Mouse (Mus musculus) kidney, postnatal 10 days (tissue): ENCODE measurements at regions not wholly inside any gene's neighbourhood (a gene's known extent, or its start where the extent isn't known, plus 50 kb on each side); places are given as distances from the start of the nearest gene placed in this dataset.
A peak's percentile ranks its signal among the peaks of the same experiment; 100 is the strongest.

ENCODE experiments used
- DNase-seq: peaks from one replicate; pipeline ENCODE4 v3.0.0; 2021; ENCODE audit warnings: mixed read lengths

DNA sequence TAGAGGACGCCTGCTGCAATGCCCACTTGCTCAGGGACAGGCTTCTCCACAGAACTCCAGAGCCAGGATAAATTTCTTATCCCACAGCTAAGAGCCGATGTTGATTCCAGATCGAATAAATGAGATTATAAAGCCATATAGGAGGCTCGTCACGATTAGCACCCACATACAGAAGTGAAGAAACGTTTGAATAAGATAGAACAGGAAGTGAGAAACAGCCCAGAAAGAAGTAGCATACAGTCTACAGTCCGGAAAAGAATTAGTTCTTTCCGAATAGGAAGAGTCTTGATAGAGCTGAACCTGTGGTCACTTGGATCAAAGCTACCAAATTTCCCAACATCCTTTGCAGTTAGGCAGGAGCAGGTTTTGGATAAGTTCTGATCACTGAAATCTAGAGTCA is 133.0 kb upstream of the Runx1 start:
- no peak for DNase-seq

GRCm38 (mm10) chr16:92958146-92958545 is 132.2 kb upstream of the Runx1 start:
- peak; percentile 56 for DNase-seq

DNA sequence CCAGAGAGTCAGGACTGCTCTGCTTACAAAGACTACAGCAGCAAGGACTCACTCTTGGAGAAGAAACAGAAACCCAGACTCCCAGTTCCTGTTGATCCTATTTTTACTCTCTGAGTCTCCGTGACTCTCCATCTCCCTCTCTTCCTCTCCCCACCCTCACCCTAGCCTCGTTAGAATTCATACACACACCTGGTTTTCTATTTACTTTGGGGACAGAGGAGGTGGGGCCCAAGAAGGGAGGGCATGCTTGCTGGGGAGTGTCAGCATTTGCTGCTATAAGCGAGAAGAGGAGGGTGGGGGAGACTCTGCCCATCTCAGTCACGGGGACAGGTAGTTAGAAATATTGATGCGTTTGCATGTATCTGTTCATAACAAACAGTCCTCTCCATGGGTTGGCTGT is 129.6 kb upstream of the Runx1 start:
- DNase-seq: peak; percentile 12

DNA sequence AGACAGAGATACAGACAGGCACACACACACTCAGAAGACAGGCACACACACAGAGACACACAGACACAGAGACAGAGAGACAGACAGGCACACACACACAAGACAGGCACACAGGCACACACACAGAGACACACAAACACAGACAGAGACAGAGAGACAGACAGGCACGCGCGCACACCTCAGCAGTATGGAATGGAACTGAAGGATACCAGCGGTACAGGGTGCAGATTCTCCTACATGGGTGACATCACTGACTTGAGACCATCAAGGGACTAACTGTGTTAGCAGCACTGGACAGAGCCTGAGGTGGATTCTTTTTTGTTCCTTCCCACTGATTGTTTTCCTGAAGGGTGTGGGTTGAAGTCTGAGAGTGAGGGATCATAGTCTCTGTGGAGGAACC is 129.1 kb upstream of the Runx1 start:
- DNase-seq: no peak

DNA sequence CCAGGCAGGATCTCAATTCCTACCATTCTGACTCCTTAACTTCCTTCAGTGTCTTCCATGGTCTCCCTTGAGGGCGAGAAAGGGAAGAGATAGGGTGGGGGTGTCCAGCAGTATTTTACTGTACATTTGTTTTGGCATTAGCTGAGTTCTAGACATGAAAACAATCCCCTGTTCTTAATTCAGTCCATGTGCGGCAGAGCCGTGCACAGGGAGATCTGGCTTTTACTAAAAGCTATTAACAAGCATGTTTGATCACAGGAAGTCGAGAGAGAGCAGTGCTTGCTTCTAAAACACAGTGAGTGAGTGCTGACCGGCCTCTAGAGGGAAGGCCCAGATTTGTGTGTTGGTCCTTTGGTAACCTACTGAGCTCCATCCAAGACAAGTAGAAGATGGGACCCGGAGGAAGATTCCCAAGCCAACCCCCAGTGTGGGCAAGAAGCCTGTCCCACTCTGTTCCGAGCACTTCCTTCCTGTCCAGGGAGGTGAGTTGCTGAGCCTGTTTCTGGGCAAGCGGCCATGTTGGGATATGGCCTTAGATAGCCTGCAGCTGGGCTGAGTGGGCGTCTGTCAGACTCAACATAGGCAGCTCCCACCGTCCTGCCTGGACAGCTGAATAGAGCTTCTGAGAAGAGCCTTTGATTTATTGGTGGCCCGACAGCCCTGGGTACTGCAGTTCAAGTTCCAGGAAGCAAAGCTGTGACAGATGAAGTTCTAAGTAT is 128.1 kb upstream of the Runx1 start:
- DNase-seq: peak; percentile 91

DNA sequence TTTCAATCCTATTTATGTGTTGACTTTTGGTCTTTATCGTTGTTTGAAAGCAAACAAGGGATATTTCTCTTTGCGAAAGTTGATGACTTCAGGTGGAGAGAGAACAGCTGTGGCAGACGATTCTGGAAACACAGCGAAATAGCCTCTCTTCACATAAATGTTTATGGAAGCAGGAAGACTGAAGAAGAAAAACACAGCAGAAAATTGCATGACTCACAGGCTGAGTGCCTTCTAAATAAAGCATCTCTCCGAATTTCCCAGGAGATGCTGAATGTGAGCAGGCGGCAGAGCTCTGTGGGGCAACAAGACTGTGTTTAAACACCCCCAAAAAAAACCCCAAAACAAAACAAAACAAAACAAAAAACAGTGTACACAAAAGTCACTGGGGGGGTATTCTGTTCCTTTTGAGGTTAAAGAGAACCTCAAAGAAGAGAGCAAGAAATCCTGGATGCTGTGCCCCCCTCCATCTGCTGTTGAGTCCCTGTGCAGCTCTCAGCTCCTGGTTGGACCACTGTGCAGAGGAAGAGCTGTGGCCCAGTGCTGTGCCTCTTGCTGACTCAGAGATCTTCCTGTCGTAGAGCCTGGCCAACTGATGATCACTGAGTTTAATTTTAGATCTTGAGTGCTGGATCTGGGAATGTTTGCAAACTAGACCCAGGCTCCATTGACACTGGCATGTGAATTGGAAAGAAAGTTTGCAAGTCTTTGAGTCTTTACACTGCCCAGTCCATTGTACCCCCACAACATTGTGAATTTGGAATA is 126.6 kb upstream of the Runx1 start:
- no peak for DNase-seq

- DNase-seq: no peak
Measured at GRCm38 (mm10) chr16:92951516-92951915, 125.6 kb upstream of the Runx1 start.

DNA sequence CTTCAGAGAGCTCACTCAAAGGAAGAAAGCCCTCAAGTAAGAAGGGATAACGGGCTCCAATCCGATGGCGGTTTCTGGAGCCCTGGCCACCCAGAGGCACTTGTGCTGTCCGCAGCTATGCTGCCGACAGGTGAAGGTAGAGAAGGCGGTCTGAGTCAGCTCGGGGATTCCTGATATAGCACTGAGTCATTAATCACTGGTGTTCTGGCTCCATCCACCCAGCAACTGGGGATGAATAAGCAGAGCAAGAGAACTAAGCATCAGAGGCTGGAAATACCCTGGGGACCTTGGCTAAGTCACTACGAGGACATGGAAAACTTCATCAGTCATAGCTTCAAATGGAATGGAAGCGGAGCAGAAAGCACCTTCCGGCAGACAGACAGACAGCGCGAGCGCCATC is 122.5 kb upstream of the Runx1 start:
- DNase-seq: no peak

DNA sequence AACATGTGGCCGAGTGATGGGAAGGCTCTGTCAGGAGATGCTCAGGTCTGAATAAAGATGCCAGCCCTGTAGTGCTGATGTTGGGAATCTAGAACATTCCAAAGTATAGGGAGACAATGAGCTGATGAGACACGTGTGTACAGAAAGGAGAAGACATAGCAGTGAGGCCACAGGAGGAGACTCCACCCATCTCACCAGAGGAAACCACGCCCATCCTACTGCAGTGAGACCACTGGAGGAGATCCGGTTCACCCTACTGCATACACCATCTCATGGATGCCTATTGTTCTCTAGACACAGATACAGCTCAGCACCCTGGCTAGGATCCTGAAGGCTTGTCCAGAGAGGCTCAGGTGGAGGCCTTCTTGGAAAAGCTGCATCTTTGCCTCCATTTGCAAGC is 120.6 kb upstream of the Runx1 start:
- no peak for DNase-seq

DNA sequence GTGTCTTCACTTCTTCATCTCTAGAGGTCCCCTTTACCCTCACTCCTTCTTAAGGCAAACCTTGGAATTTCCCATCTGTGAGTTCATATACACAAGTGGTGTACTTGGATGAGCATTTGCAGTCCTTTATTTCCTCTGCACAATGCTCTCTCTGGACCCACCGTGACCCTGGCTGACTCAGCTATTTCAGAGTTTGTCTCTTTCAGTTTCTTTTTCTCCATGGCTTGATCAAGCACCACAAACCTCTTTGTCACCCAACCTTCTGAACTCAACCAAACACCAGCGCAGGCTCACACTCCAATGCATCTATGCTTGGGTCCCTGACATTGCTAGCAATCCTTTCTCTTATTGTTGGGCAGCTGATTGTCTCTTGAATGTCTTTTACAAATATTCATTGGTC is 118.0 kb upstream of the Runx1 start:
- no peak for DNase-seq

GRCm38 (mm10) chr16:92939618-92940017 is 113.7 kb upstream of the Runx1 start:
- no peak for DNase-seq

- no peak for DNase-seq
Measured at GRCm38 (mm10) chr16:92935848-92936535, 110.0 kb upstream of the Runx1 start.

- no peak for DNase-seq
Measured at GRCm38 (mm10) chr16:92930103-92930502, 104.2 kb upstream of the Runx1 start.

- DNase-seq: no peak
Measured at GRCm38 (mm10) chr16:92928201-92928600, 102.3 kb upstream of the Runx1 start.

- DNase-seq: no peak
Measured at GRCm38 (mm10) chr16:92927662-92928061, 101.7 kb upstream of the Runx1 start.

- no peak for DNase-seq
Measured at GRCm38 (mm10) chr16:92926853-92927252, 100.9 kb upstream of the Runx1 start.

DNA sequence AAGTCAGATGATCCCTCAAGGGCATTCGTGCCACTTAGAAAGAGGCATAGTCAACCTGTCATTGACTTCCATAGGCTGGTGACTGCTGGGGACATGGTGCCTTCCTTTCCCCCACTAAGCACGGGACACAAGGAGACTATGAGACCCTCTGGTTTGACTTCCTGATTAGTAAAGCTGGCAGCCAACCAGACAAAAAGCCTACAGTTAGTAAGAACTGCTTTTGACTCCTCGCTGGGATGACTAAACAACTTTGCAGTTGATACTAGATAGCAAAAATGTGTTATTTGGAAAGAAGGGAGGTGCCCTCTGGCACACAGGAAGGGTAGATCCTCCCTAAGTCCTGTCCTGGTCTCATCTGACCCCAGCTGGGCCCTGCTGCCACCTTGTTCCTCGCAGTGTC is 95.0 kb upstream of the Runx1 start:
- DNase-seq: no peak

GRCm38 (mm10) chr16:92917356-92917755 is 91.4 kb upstream of the Runx1 start:
- DNase-seq: no peak

DNA sequence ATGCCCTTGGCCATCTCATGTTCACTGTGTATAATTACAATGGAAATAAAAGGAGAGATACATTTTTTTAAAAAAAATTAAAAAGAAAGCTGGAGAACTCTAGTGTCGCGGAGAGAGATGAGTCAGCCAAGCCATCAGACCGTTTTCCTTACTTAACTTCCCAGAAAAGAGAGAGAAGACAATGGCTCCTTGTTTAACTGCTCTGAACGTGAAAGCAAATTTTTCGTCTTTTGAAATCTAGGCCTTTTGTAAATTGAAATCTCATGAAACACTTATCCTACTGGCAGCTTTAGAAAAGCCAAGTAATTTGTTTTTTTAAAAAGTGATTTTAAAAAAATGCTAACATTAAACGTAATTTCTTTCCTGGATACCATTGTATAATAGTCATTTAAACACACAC is 89.7 kb upstream of the Runx1 start:
- DNase-seq: no peak

DNA sequence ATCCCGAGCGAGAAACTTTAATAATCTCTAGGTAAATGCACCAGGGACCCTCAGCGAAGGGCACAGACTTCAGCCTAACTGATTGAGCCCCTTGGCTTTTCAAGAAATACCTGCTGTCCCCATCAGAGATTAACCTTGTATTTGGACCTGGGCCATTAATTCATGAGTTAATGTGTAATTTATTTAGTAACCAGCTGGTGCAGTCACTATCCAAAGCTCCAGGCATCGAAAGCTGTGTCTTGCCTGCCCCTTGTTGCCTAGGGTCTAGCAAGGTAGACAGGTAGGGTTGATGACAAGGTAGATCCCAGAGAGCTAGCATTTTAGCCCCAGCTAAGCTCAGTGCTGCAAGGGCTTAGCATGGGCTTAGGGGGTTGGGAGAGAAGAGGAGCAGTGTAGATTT is 80.9 kb upstream of the Runx1 start:
- DNase-seq: no peak

DNA sequence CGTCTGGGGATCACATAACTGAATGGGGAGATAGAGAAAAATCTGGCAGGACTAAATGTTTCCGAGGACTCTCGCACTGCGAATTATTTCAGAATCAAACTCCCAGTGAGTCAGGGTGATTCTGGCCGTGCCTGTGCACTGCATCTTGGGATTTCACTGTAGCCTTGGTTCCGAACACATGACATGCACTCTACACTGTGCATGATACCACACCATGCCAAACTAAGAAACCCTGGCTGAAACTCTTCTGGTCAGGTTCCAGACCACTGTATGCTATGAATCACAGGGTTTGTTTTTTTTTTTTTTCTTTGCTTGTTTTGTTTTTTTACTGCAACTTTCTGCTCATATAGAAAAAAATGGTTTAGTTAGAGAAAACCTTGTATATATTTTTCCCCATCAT is 79.7 kb upstream of the Runx1 start:
- no peak for DNase-seq

DNA sequence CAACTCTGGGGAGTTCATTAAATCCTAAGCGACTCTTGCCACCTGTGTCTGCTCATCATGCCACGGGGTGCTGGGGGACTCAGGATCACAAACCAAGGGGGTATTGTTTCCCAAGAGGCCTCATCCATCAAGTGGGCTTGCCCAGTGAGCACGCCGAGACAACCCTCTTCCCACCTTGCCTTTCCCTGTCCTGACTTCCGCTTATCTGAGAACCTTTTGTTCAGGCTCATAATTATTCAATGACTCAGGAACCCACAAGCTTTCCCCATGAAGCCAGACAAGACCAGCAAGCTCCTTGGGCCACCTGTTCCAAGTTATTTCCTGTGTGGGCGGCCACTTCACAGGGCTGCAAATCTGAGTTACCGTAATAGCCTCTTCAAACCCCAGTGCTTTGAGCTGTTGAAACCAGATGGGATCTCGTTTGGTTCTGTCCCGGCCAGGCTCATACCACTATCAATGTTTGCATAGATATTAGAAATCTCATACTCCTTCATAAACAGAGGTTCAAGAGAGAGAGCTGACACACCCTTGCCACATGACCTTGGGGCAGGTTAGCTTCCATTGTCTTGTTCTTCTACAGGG is 78.0 kb upstream of the Runx1 start:
- DNase-seq: peak; percentile 20

DNA sequence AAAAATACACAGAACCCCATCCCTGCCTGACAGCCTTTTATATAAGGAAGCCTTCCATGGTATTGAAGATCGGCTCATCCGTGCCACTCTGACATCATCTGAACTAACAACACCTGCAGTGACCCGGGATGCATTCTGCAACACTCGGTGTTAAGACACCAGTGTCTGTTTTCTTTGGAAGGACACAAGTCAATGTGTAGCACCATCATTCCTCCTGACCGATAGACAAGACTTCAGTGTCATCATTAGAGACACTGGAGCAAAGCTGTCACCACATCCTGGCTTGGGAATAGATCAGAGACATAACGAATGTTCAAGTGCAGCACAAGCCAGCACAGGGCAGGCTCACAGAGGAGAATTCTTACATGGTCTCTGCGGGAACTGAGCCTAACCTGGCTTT is 77.5 kb upstream of the Runx1 start:
- no peak for DNase-seq

- no peak for DNase-seq
Measured at GRCm38 (mm10) chr16:92899704-92900103, 73.8 kb upstream of the Runx1 start.
